12 mouse cellular contexts compared by ENCODE assay signal in the genomic region with DNA sequence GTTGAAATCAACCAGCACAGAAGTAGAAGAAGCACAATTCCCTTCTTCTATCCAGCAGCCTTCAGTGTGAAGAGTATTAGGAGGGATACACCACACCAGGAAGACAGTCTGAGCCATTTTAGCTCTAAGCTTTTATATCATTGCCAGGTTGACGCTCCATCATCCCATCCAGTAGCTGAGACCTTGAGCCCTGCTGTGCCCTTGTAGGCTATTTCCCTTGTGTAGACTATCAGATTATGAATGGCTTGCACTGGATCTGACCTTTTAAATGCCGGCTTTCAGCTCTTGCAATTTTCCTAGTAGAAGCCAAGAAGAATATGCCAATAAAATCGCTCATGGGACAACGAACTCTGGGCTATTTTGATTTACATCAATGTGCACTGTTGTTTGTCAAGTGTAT.
"Had no signal": no experiment of that assay in that cellular context is flagged by ENCODE, and none has a peak within 500 bp of the region (broad histone marks: within the 10 kb centered on the region; RNA-seq: fewer than 3 reads in every experiment).

No protein-coding gene starts in this region.

- DNase-seq: liver, postnatal 0 days; lung, adult 2 months; lung, postnatal 14 days; lung, postnatal 36 days; retina, postnatal 1 day; right cerebral cortex, adult 18-20 months; right cerebral cortex, postnatal 25 days; right cerebral cortex, postnatal 4 days; spleen, adult 18-20 months; thymus, adult 18-20 months; thymus, postnatal 14 days; thymus, postnatal 36 days had no signal
